Mouse (Mus musculus) adrenal gland, postnatal 36 days (tissue): Measurements from ENCODE around the gene Abhd8. TPM values are rescaled to one million over a fixed set of nuclear protein-coding genes. Genes with fewer than 3 reads are reported as not detected.

ENCODE experiments used
- DNase-seq, 2 experiments: peaks; one replicate each; pipeline ENCODE4 v3.0.0; 2021; ENCODE audit warnings: mixed read lengths in 1 of 2
- total RNA-seq, 2 experiments: library from RNA; stranded (reverse); gene quantifications; 2 replicates each; pipeline ENCODE4 v1.2.3; 2021

The Abhd8 gene
- total RNA-seq, 2 experiments from 2014 or later: 56.6 to 81.2 TPM

GRCm38 (mm10) chr8:71478943-71479342 is 15.5 kb upstream of the Abhd8 start:
- DNase-seq: no peak

GRCm38 (mm10) chr8:71477196-71477845 is 13.9 kb upstream of the Abhd8 start:
- DNase-seq: no peak

GRCm38 (mm10) chr8:71476099-71476940 is 12.9 kb upstream of the Abhd8 start:
- peak; percentile 90 to 94 for DNase-seq

GRCm38 (mm10) chr8:71475702-71476075 is 12.2 kb upstream of the Abhd8 start:
- DNase-seq: no peak

GRCm38 (mm10) chr8:71474785-71475701 is 11.6 kb upstream of the Abhd8 start:
- DNase-seq: no peak

- DNase-seq: no peak
Measured at GRCm38 (mm10) chr8:71474344-71474743, 10.9 kb upstream of the Abhd8 start.

GRCm38 (mm10) chr8:71472601-71473386 is 9.3 kb upstream of the Abhd8 start:
- no peak for DNase-seq

GRCm38 (mm10) chr8:71471861-71472260 is 8.4 kb upstream of the Abhd8 start:
- DNase-seq: no peak

- no peak for DNase-seq
Measured at GRCm38 (mm10) chr8:71470913-71471255, 7.4 kb upstream of the Abhd8 start.

GRCm38 (mm10) chr8:71470146-71470912 is 6.9 kb upstream of the Abhd8 start:
- no peak for DNase-seq

GRCm38 (mm10) chr8:71469411-71469810 is 6.0 kb upstream of the Abhd8 start:
- peak; percentile 37 to 59 for DNase-seq

GRCm38 (mm10) chr8:71468916-71469315 is 5.5 kb upstream of the Abhd8 start, which contains the start of gene Dda1:
Dda1 (plus strand) TSS chr8:71469199.
- peak; percentile 98 for DNase-seq

- no peak for DNase-seq
Measured at GRCm38 (mm10) chr8:71468001-71468400, 4.5 kb upstream of the Abhd8 start.

- DNase-seq: no peak
Measured at GRCm38 (mm10) chr8:71467201-71467600, 3.7 kb upstream of the Abhd8 start.

- no peak for DNase-seq
Measured at GRCm38 (mm10) chr8:71466198-71466597, 2.7 kb upstream of the Abhd8 start.

GRCm38 (mm10) chr8:71465733-71466132 is 2.3 kb upstream of the Abhd8 start:
- DNase-seq: no peak

GRCm38 (mm10) chr8:71464513-71465500 is 1.4 kb upstream of the Abhd8 start, which contains the start of gene Mrpl34:
Mrpl34 (plus strand) TSS chr8:71464959.
- DNase-seq: peak; percentile 96 to 98

GRCm38 (mm10) chr8:71462786-71463185 is 669 bp downstream of the Abhd8 start:
- DNase-seq: peak; percentile 66 to 77

GRCm38 (mm10) chr8:71462191-71462590 is 1.3 kb downstream of the Abhd8 start:
- DNase-seq: no peak
